Mouse (Mus musculus) G1E (cell line): ENCODE results near the gene Plcb1.

ENCODE experiments used
- CTCF ChIP-seq: IDR thresholded peaks from 2 replicates; pipeline ENCODE4 v1.5.1; 2012; ENCODE audit warnings: low read depth, low read length, inconsistent platforms, mixed read lengths
- GATA1 ChIP-seq: IDR thresholded peaks from 2 replicates; pipeline ENCODE4 v1.6.1; 2012; ENCODE audit warnings: borderline replicate concordance, low read length, inconsistent platforms, mixed read lengths
- TAL1 ChIP-seq: conservative IDR thresholded peaks from 2 replicates; pipeline ENCODE4 v1.6.1; 2012; ENCODE audit warnings: low read depth, low read length, inconsistent platforms, mixed read lengths

GRCm38 (mm10) chr2:135075375-135075774 lies 289.5 kb downstream of the Plcb1 start:
- TF ChIP-seq TAL1, result no peak
- no peak for TF ChIP-seq CTCF
- TF ChIP-seq GATA1, result no peak
